Mouse (Mus musculus) stomach, embryonic 16.5 days (tissue): ENCODE measurements at regions not wholly inside any gene's neighbourhood (a gene's known extent, or its start where the extent isn't known, plus 50 kb on each side); places are given as distances from the start of the nearest gene placed in this dataset. TPM values are rescaled to one million over a fixed set of nuclear protein-coding genes. Genes with fewer than 3 reads are reported as not detected.
"Not testable (repeated sequence)": the region's sequence is repeated elsewhere in the genome, so short reads cannot be mapped to it uniquely, and the experiment has no call there.

Experiments used
- ATAC-seq: fragments of 200-750 bp; cut with Nextera tagmentation; 2 replicates; pipeline ENCODE4 v1.8.0; 2017; ENCODE audit warnings: moderate number of reproducible peaks, moderate TSS enrichment; ENCODE audit not compliant: insufficient read depth, low FRiP score
- H3K27ac ChIP-seq: fragments of 300-500 bp; sonication (generic); 2 replicates; pipeline ENCODE4 v1.5.1; 2014; ENCODE audit warnings: low read length
- H3K27me3 ChIP-seq: fragments of 300-500 bp; sonication (generic); 2 replicates; pipeline ENCODE4 v1.6.1; 2014; ENCODE audit warnings: low read length, control low read depth, mixed read lengths; ENCODE audit not compliant: control insufficient read depth, insufficient read depth
- H3K36me3 ChIP-seq: fragments of 300-500 bp; sonication (generic); 2 replicates; pipeline ENCODE4 v1.6.1; 2014; ENCODE audit warnings: low read length; ENCODE audit not compliant: control insufficient read depth, insufficient read depth
- H3K4me1 ChIP-seq: fragments of 300-500 bp; sonication (generic); 2 replicates; pipeline ENCODE4 v1.6.1; 2014; ENCODE audit warnings: low read length, control low read depth, mixed read lengths; ENCODE audit not compliant: control insufficient read depth, insufficient read depth
- H3K4me2 ChIP-seq: fragments of 300-500 bp; sonication (generic); 2 replicates; pipeline ENCODE4 v1.6.1; 2014; ENCODE audit warnings: low read depth, low read length, mixed read lengths
- H3K4me3 ChIP-seq: fragments of 300-500 bp; sonication (generic); replicated peaks from 2 replicates; pipeline ENCODE4 v1.5.1; 2014; ENCODE audit warnings: mild to moderate bottlenecking, low read length
- H3K9ac ChIP-seq: fragments of 300-500 bp; sonication (generic); 2 replicates; pipeline ENCODE4 v1.6.1; 2014; ENCODE audit warnings: low read length
- H3K9me3 ChIP-seq: fragments of 300-500 bp; sonication (generic); replicated peaks from 2 replicates; pipeline ENCODE4 v1.6.1; 2016; ENCODE audit warnings: low read length, control low read depth; ENCODE audit not compliant: control insufficient read depth
- WGBS: fragments of 180-500 bp; shearing (Covaris S2); extraction: QIAGEN DNeasy Blood & Tissue Kit; methylation state at CpG from one replicate; pipeline ENCODE4 v1.1.7; 2014; 5-methylcytosine and 5-hydroxymethylcytosine counted together
- microRNA counts: library from miRNA; unstranded; fragments of <30 nt; microRNA quantifications from one replicate; lab custom pipeline; 2016
- microRNA-seq: library from miRNA; unstranded; fragments of <30 nt; microRNA quantifications from one replicate; pipeline ENCODE4, GENCODE M21; 2016

- no peak overlapping the region for H3K4me2 ChIP-seq
- no peaks in the 10 kb centered on the region for H3K9me3 ChIP-seq
- ATAC-seq = no peak
- no peaks in the 10 kb centered on the region for H3K36me3 ChIP-seq
- H3K9ac ChIP-seq = no peak overlapping the region
- H3K27ac ChIP-seq = no peak overlapping the region
- no peak overlapping the region for H3K4me3 ChIP-seq
- H3K27me3 ChIP-seq = no peaks in the 10 kb centered on the region; the same call in 1 of the 2 replicates
- WGBS = 57% methylated on average over 2 of the region's 2 CpGs
- 0 out of 2 replicates have a peak, but pooled peaks cover 2% of the 10 kb centered on the region for H3K4me1 ChIP-seq
Observed at GRCm38 (mm10) chr9:104407011-104407410, 69.5 kb upstream of the Acpp start.

GRCm38 (mm10) chr9:104406491-104406890 is 68.9 kb upstream of the Acpp start:
- Histone ChIP-seq H3K36me3 (no peaks in the 10 kb centered on the region), H3K4me1 (0 out of 2 replicates have a peak, but pooled peaks cover 2% of the 10 kb centered on the region), H3K4me3 (no peak overlapping the region), H3K27ac (no peak overlapping the region), H3K9ac (no peak overlapping the region), H3K9me3 (no peaks in the 10 kb centered on the region), H3K4me2 (no peak overlapping the region), H3K27me3 (no peaks in the 10 kb centered on the region; the same call in 1 of the 2 replicates)
- WGBS = 47% methylated on average over 7 of the region's 7 CpGs
- no peak for ATAC-seq

GRCm38 (mm10) chr9:104403863-104404262 is 66.3 kb upstream of the Acpp start:
- H3K9me3 ChIP-seq = no peaks in the 10 kb centered on the region
- no peaks in the 10 kb centered on the region for H3K36me3 ChIP-seq
- H3K4me2 ChIP-seq = no peak overlapping the region
- no peak overlapping the region for H3K4me3 ChIP-seq
- H3K9ac ChIP-seq = no peak overlapping the region
- WGBS = 43% methylated on average over 1 of the region's 1 CpGs
- no peak for ATAC-seq
- H3K4me1 ChIP-seq = 0 out of 2 replicates have a peak, but pooled peaks cover 2% of the 10 kb centered on the region
- no peaks in the 10 kb centered on the region for H3K27me3 ChIP-seq
- no peak overlapping the region for H3K27ac ChIP-seq

- H3K36me3 ChIP-seq = no peaks in the 10 kb centered on the region
- 58% methylated on average over 4 of the region's 4 CpGs for WGBS
- no peaks in the 10 kb centered on the region for H3K27me3 ChIP-seq
- no peaks in the 10 kb centered on the region for H3K4me1 ChIP-seq
- no peak overlapping the region for H3K4me3 ChIP-seq
- H3K4me2 ChIP-seq = no peak overlapping the region
- no peak overlapping the region for H3K9ac ChIP-seq
- no peak overlapping the region for H3K27ac ChIP-seq
- 0 out of 2 replicates have a peak, but pooled peaks have one; percentile 29 for ATAC-seq
- no peaks in the 10 kb centered on the region for H3K9me3 ChIP-seq
Observed at GRCm38 (mm10) chr9:104401673-104402072, 64.1 kb upstream of the Acpp start.

GRCm38 (mm10) chr9:104399927-104400326 is 62.4 kb upstream of the Acpp start:
- no peak for ATAC-seq

GRCm38 (mm10) chr9:104398484-104398883 is 60.9 kb upstream of the Acpp start:
- H3K4me1 ChIP-seq, H3K4me2 ChIP-seq, H3K9me3 ChIP-seq, H3K36me3 ChIP-seq, H3K4me3 ChIP-seq, ATAC-seq, H3K27me3 ChIP-seq, H3K9ac ChIP-seq, H3K27ac ChIP-seq: not testable (repeated sequence)
- WGBS = 59% methylated on average over 4 of the region's 4 CpGs

More at GRCm38 (mm10) chr9:104399927-104400326, 62.4 kb upstream of the Acpp start:
- Histone ChIP-seq H3K4me1 (no peaks in the 10 kb centered on the region), H3K4me3 (no peak overlapping the region), H3K36me3 (no peaks in the 10 kb centered on the region), H3K27me3 (no peaks in the 10 kb centered on the region), H3K9ac (no peak overlapping the region), H3K4me2 (no peak overlapping the region), H3K9me3 (no peaks in the 10 kb centered on the region), H3K27ac (no peak overlapping the region)
- WGBS = 91% methylated on average over 1 of the region's 1 CpGs

GRCm38 (mm10) chr9:104387805-104388204 is 50.3 kb upstream of the Acpp start:
- Histone ChIP-seq H3K4me3 (no peak overlapping the region), H3K4me2 (no peak overlapping the region), H3K9me3 (no peaks in the 10 kb centered on the region), H3K4me1 (no peaks in the 10 kb centered on the region), H3K27ac (no peak overlapping the region), H3K9ac (no peak overlapping the region), H3K36me3 (no peaks in the 10 kb centered on the region), H3K27me3 (no peaks in the 10 kb centered on the region)
- 89% methylated on average over 7 of the region's 7 CpGs for WGBS
- no peak for ATAC-seq

MicroRNAs in the stretch of these regions (microRNA counts, 519-probe panel; counts per million panel counts)
- not detected for microRNA mmu-miR-2136 (lab: Ali Mortazavi, UCI)

Small RNA genes in the stretch of these regions (microRNA-seq; reads per million reads assigned to microRNA genes)
- gene Mir2136 = not detected
